Mouse (Mus musculus) liver, embryonic 15.5 days (tissue): ENCODE data around the gene Elf1. TPM values are rescaled to one million over a fixed set of nuclear protein-coding genes. Genes with fewer than 3 reads are reported as not detected.

Source experiments
- ATAC-seq: fragments of 200-750 bp; cut with Nextera tagmentation; 2 replicates; pipeline ENCODE4 v1.8.0; 2017; ENCODE audit warnings: moderate number of reproducible peaks, mild to moderate bottlenecking, moderate library complexity; ENCODE audit not compliant: insufficient read depth
- H3K27ac ChIP-seq: fragments of 300-500 bp; sonication (generic); replicated peaks from 2 replicates; pipeline ENCODE4 v1.5.1; 2015; ENCODE audit warnings: mild to moderate bottlenecking, inconsistent platforms
- H3K27me3 ChIP-seq: fragments of 300-500 bp; sonication (generic); 2 replicates; pipeline ENCODE4 v1.6.1; 2015; ENCODE audit warnings: mild to moderate bottlenecking, inconsistent platforms
- H3K36me3 ChIP-seq: fragments of 300-500 bp; sonication (generic); replicated peaks from 2 replicates; pipeline ENCODE4 v1.6.1; 2015; ENCODE audit warnings: moderate library complexity, mild to moderate bottlenecking, inconsistent platforms
- H3K4me1 ChIP-seq: fragments of 300-500 bp; sonication (generic); replicated peaks from 2 replicates; pipeline ENCODE4 v1.6.1; 2015; ENCODE audit warnings: inconsistent platforms
- H3K4me2 ChIP-seq: fragments of 300-500 bp; sonication (generic); 2 replicates; pipeline ENCODE4 v1.6.1; 2015; ENCODE audit warnings: moderate library complexity, mild to moderate bottlenecking, inconsistent platforms
- H3K4me3 ChIP-seq: fragments of 300-500 bp; sonication (generic); replicated peaks from 2 replicates; pipeline ENCODE4 v1.5.1; 2015; ENCODE audit warnings: mild to moderate bottlenecking, inconsistent platforms
- H3K9ac ChIP-seq: fragments of 300-500 bp; sonication (generic); 2 replicates; pipeline ENCODE4 v1.6.1; 2015; ENCODE audit warnings: moderate library complexity, mild to moderate bottlenecking, inconsistent platforms
- H3K9me3 ChIP-seq: fragments of 300-500 bp; sonication (generic); replicated peaks from 2 replicates; pipeline ENCODE4 v1.6.1; 2016; ENCODE audit warnings: inconsistent platforms
- WGBS: fragments of 180-500 bp; shearing (Covaris S2); methylation state at CpG from one replicate; pipeline ENCODE4 v1.1.7; 2015; ENCODE audit warnings: mixed read lengths; ENCODE audit not compliant: insufficient replicate concordance; 5-methylcytosine and 5-hydroxymethylcytosine counted together
- polyA plus RNA-seq: library from polyadenylated mRNA; unstranded; fragments of >200 nt; fragmentation: Nextera tagmentation; extraction: Ambion mirVana; gene quantifications from 2 replicates; pipeline ENCODE4 v1.2.1, GENCODE M21; 2015

Elf1 gene
- polyA plus RNA-seq, 1 experiment from 2014 or later: 10.9 TPM

DNA sequence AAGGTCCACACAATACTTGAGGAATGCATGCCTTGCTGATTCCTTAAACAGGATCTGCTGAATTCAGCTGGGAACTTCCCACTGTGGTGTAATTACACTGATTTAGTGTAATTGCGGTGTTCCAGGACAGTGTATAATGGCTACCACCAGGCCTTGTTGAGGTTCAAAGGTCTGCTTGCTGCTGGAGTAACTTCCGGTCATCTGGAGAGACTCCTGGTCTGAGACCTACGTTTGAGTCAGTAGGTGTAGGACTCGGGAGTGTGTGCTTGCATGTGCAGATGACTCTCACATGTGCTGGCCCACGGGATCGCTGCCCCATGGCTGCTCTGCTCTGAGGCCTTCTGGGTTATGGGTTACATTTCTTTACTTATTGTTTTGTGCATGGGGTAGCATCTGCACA, 13.4 kb downstream of the Elf1 start:
- H3K4me3 ChIP-seq: no peak overlapping the region
- H3K9ac ChIP-seq: no peak overlapping the region
- peaks cover 38% of the 10 kb centered on the region for H3K4me1 ChIP-seq
- H3K4me2 ChIP-seq: no peak overlapping the region
- no peaks in the 10 kb centered on the region for H3K9me3 ChIP-seq
- WGBS: 78% methylated on average over 6 of the region's 6 CpGs
- H3K27me3 ChIP-seq: no peaks in the 10 kb centered on the region
- peaks cover 38% of the 10 kb centered on the region for H3K36me3 ChIP-seq
- no peak for ATAC-seq
- H3K27ac ChIP-seq: no peak overlapping the region

DNA sequence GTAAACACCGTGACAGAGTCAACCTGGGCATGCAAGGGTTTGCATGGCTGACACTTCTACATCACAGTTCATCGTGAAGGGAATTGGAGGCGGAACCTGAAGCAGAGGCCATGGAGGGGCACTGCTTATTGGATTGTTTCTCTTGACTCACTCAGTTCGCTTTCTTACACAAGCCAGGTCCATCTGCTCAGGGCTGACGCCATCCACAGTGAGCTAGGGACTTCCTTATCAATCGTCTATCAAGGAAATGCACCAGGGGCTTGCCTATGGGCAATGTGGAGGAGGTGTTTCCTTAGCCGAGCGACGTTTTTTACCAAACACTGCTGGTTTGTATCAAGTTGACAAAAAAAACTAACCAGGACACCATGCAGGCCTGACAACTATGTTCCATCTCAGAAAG, 18.3 kb downstream of the Elf1 start:
- peak overlapping the region; percentile 25; the same call in 1 of the 2 replicates for H3K27ac ChIP-seq
- no peaks in the 10 kb centered on the region for H3K9me3 ChIP-seq
- WGBS: 27% methylated on average over 9 of the region's 9 CpGs
- H3K9ac ChIP-seq: peak overlapping the region; percentile 19; the same call in 1 of the 2 replicates
- no peaks in the 10 kb centered on the region for H3K27me3 ChIP-seq
- no peak overlapping the region for H3K4me3 ChIP-seq
- ATAC-seq: no peak
- H3K36me3 ChIP-seq: peaks cover 20% of the 10 kb centered on the region
- peak overlapping the region; percentile 32 for H3K4me2 ChIP-seq
- peaks cover 72% of the 10 kb centered on the region for H3K4me1 ChIP-seq

DNA sequence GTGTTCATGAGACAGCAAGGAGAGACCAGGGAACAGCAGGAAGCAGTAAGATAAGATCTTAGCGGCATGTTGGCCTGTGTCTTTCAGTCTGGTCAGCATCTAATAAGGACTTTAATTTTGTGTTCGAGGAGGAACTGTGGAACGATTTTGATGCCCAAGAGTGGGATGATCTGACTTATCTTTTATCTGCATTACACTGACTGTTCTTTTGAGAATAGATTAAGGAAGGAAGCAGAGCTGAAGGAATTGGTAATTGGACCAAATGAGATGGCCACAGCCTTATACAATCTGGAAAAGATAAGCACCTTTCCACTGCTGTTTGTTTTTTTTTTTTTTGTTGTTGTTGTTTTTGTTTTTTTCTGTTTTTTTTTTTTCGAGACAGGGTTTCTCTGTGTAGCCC, 19.8 kb downstream of the Elf1 start:
- peak overlapping the region; percentile 8; the same call in 1 of the 2 replicates for H3K27ac ChIP-seq
- H3K9ac ChIP-seq: no peak overlapping the region
- H3K4me1 ChIP-seq: peaks cover 76% of the 10 kb centered on the region
- H3K4me3 ChIP-seq: no peak overlapping the region
- H3K9me3 ChIP-seq: no peaks in the 10 kb centered on the region
- peaks cover 18% of the 10 kb centered on the region for H3K36me3 ChIP-seq
- 0 out of 2 replicates have a peak overlapping the region, but pooled peaks have one; percentile 0 for H3K4me2 ChIP-seq
- H3K27me3 ChIP-seq: no peaks in the 10 kb centered on the region
- no peak for ATAC-seq
- 19% methylated on average over 4 of the region's 4 CpGs for WGBS

DNA sequence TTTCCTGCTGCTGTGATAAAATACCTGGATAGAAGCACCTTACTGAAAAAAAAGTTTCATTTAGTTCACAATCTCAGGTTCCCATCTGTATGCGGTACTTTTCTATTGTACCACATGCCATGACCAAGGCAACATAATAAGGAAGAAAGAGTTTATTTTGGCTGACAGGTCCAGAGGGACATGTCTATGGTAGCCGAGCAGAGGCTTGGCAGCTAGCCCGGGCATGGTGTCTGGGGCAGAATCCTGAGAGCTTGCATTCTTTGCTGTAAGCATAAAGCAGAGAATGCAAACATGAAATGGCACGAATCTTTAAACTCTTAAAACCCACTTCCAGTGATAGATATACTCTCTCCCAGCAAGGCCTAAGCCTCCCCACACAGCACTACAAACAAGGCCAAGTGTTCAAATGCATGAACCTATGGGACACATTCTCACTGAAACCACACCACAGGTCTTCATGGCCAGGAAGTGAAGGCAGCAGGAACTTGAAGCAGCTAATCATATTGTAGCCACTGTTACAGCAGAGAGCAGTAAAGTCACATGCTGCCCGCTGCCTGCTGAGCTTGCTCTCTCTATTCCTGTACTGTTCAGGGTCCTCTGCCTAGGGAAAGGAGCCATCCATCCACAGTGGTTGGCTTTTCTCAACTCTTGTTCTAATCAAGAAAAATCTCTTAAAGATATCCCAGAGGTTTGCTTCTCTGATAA, 22.5 kb downstream of the Elf1 start:
- H3K36me3 ChIP-seq: peaks cover 12% of the 10 kb centered on the region
- no peaks in the 10 kb centered on the region for H3K27me3 ChIP-seq
- no peak overlapping the region for H3K4me3 ChIP-seq
- no peak overlapping the region for H3K9ac ChIP-seq
- peaks cover 87% of the 10 kb centered on the region for H3K4me1 ChIP-seq
- no peaks in the 10 kb centered on the region for H3K9me3 ChIP-seq
- no peak for ATAC-seq
- peak overlapping the region; percentile 53 for H3K27ac ChIP-seq
- 64% methylated on average over 5 of the region's 5 CpGs for WGBS
- H3K4me2 ChIP-seq: no peak overlapping the region

DNA sequence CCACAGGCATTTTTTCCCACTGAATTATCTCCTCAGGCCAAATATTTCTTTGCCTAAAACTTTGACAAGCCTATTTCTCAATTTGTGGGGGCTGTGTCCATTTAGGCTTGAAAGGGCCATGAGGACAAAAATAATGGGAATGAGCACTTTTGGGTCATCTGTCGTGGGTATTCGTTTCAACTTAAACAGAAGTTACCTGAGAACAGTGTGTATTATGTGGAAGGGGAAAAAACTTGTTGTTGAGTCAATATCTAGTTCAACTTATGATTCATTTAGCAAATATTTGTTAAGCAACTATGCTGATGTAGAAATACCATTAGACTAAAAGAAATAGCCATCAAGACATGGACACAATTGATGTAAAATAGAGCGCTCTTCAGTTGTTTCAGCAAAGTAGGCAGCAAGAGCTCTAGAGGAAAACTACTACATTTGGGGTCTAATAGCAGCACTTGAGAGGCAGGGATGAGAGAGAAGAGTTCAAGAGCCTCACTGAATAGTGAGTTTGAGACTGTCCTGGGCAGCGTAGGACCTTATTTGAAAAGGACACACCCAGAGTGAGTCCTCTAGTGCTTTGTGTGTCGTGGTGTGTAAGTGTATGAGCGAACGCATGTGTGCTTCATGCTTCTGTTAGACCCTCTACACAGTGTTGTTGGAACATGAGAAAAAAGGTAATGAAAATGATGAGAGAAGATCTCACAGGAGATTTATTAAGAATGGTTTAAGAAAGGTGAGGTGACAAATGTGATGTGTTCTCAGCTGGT, 23.4 kb downstream of the Elf1 start:
- peaks cover 86% of the 10 kb centered on the region for H3K4me1 ChIP-seq
- H3K9me3 ChIP-seq: no peaks in the 10 kb centered on the region
- no peak overlapping the region for H3K9ac ChIP-seq
- H3K27me3 ChIP-seq: no peaks in the 10 kb centered on the region
- no peak overlapping the region for H3K4me3 ChIP-seq
- no peak for ATAC-seq
- H3K27ac ChIP-seq: peak overlapping the region; percentile 15; the same call in 1 of the 2 replicates
- 86% methylated on average over 7 of the region's 7 CpGs for WGBS
- no peak overlapping the region for H3K4me2 ChIP-seq
- H3K36me3 ChIP-seq: peaks cover 9% of the 10 kb centered on the region

DNA sequence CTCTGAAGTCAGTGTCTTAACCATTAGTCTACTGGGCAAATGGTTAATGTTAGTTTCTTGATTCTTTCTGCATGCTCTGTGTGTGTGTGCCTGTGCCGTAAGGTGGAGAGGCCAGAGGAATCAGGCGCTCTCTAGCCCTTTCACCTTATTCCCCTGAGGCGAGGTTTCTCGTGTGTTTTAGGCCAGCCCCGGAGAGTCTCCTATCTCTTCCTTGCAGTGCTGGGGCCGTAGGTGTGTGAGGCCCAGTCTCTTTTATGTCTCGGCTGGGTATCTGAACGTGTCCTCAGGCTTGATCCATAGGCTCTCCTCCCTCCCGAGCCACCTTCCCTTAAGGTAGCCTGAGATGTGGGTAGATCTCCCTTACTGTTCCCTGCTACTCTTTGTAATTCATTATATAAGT, 25.2 kb downstream of the Elf1 start:
- H3K9ac ChIP-seq: peak overlapping the region; percentile 39; the same call in 1 of the 2 replicates
- peaks cover 83% of the 10 kb centered on the region for H3K4me1 ChIP-seq
- peak overlapping the region; percentile 85 for H3K27ac ChIP-seq
- H3K36me3 ChIP-seq: peaks cover 7% of the 10 kb centered on the region
- H3K9me3 ChIP-seq: no peaks in the 10 kb centered on the region
- 28% methylated on average over 9 of the region's 9 CpGs for WGBS
- no peaks in the 10 kb centered on the region for H3K27me3 ChIP-seq
- peak overlapping the region; percentile 61 for H3K4me2 ChIP-seq
- ATAC-seq: peak; percentile 98
- peak overlapping the region; percentile 21; the same call in 1 of the 2 replicates for H3K4me3 ChIP-seq

DNA sequence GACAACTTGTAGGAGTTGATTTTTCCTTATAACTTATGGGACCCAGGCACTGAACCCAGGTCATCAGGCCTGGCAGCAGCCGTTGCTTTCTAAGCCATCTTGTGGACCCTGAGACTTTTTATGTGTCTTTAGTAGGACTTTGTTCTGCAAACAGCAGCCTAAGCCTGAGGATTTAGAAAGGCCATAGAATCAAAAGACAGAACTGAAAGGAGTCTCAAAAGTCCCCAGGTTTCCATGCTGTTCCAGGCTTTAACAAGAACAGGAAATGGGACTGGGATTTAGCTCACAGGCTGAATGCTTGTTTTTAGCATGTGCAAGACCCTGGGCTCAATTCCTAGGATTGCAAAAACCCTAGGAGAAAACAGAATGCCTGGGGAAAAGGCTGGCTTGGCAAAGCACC, 26.9 kb downstream of the Elf1 start:
- WGBS: 79% methylated on average over 1 of the region's 1 CpGs
- Histone ChIP-seq H3K36me3 (no peaks in the 10 kb centered on the region), H3K4me2 (no peak overlapping the region), H3K4me3 (no peak overlapping the region), H3K27ac (peak overlapping the region; percentile 60), H3K27me3 (no peaks in the 10 kb centered on the region), H3K4me1 (peaks cover 84% of the 10 kb centered on the region), H3K9me3 (no peaks in the 10 kb centered on the region), H3K9ac (no peak overlapping the region)
- ATAC-seq: no peak

DNA sequence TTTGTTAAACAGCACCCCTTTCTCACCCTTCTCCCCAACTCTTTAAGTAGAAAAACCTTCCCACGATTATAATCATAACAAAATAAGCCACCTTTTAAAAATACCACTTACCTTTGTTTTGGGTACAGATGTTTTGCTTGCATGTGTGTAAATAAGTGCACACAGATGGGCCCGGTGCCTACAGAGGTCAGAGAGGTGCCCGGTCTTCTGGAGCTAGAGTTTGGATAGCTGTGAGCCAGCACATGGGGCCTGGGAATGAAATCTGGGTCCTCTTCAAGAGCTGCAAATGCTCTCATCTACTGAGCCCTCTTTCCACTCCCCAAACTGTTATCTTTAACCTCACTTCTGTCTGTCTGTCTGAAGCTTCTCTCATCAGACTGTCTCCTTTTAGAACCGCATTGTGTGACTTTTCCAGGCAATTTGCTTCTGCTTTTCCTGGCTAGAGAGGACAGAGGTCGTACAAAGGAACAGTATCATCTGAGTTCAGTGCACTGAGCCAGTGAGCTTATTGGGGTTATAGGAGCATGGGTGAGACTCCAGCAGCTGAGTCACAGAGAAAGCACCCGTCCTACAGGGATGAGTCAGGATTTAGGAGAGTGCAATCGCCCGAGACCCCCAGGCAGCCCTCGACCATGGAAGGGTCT, 27.8 kb downstream of the Elf1 start:
- Histone ChIP-seq H3K4me2 (no peak overlapping the region), H3K27ac (peak overlapping the region; percentile 60), H3K4me3 (no peak overlapping the region), H3K9me3 (no peaks in the 10 kb centered on the region), H3K36me3 (no peaks in the 10 kb centered on the region), H3K4me1 (peaks cover 78% of the 10 kb centered on the region), H3K27me3 (no peaks in the 10 kb centered on the region), H3K9ac (no peak overlapping the region)
- WGBS: 55% methylated on average over 9 of the region's 9 CpGs
- no peak for ATAC-seq

DNA sequence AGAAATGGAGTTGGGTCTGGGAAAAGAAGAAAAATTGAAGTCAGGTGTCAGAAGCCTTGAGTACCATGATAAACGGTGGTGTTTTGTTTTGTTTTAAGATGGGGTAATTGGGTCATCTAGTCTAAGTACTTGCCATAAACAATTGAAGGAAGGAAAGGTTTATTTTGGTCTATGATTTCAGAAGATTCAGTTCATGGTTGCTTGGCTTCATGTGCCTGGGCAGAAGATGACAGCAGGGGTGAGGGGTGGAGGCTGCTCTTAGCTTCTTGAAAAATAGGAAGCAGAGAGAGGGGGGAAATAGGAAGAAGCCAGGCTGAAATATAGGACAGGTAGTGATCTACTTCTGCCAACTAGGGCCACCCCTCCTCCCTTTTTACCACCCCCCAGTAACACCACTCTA, 30.5 kb downstream of the Elf1 start:
- H3K36me3 ChIP-seq: no peaks in the 10 kb centered on the region
- H3K4me2 ChIP-seq: no peak overlapping the region
- no peak for ATAC-seq
- H3K4me3 ChIP-seq: no peak overlapping the region
- peaks cover 79% of the 10 kb centered on the region for H3K4me1 ChIP-seq
- H3K27ac ChIP-seq: no peak overlapping the region; the same call in 1 of the 2 replicates
- H3K27me3 ChIP-seq: no peaks in the 10 kb centered on the region
- no peaks in the 10 kb centered on the region for H3K9me3 ChIP-seq
- WGBS: 41% methylated on average over 1 of the region's 1 CpGs
- no peak overlapping the region for H3K9ac ChIP-seq

DNA sequence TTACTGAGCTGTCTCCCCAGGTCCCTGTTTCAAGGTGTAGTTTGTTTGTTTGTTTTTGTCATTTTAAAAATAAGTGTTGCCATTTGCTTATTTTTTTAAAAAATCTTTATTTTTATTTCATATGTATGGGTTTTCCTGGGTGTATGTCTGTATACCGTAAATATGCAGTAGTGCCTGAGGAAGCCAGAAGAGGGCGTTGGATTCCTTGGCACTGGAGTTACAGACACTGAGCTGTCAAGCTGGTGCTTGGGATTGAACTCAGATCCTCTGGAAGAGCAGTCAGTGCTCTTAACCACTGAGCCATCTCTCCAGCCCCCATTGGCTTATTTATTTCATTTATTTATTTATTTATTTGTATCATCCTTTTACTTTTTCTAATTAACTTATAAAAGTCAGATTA, 33.0 kb downstream of the Elf1 start:
- H3K36me3 ChIP-seq: no peaks in the 10 kb centered on the region
- no peak for ATAC-seq
- no peak overlapping the region for H3K4me3 ChIP-seq
- no peak overlapping the region for H3K9ac ChIP-seq
- H3K9me3 ChIP-seq: no peaks in the 10 kb centered on the region
- WGBS: 76% methylated on average over 2 of the region's 2 CpGs
- peaks cover 77% of the 10 kb centered on the region for H3K4me1 ChIP-seq
- no peaks in the 10 kb centered on the region for H3K27me3 ChIP-seq
- H3K27ac ChIP-seq: no peak overlapping the region
- H3K4me2 ChIP-seq: no peak overlapping the region

DNA sequence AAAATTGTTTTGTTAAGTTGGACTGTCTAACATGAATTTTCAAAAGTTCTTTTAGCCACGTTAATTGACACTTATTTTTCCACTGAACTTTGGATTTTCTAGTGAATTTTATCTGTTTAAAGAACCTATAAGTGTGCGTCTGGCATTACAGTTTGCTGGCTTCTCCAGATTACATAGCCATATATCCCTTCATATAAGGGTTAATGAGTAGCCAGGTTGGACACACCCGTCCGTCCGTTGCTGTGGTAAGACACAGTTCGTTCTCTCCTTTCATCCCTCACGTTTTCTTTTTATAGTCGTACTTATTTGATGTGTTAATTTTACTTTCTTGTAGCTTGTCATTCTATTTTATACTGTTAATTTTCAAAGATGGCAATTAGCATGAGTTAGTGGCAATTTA, 34.1 kb downstream of the Elf1 start:
- peaks cover 79% of the 10 kb centered on the region for H3K4me1 ChIP-seq
- no peaks in the 10 kb centered on the region for H3K36me3 ChIP-seq
- H3K4me3 ChIP-seq: peak overlapping the region; percentile 50
- no peaks in the 10 kb centered on the region for H3K9me3 ChIP-seq
- H3K27ac ChIP-seq: peak overlapping the region; percentile 80
- no peaks in the 10 kb centered on the region for H3K27me3 ChIP-seq
- ATAC-seq: no peak
- H3K4me2 ChIP-seq: peak overlapping the region; percentile 65
- WGBS: 15% methylated on average over 8 of the region's 8 CpGs
- peak overlapping the region; percentile 53 for H3K9ac ChIP-seq
